Mouse (Mus musculus) telencephalon, adult 2 months (tissue): ENCODE data around the gene A230072I06Rik.

ENCODE experiments used
- DNase-seq: peaks from one replicate; pipeline ENCODE4 v3.0.0-alpha.2; 2011; ENCODE audit warnings: low read depth, low spot score

Gene A230072I06Rik

GRCm38 (mm10) chr8:12323238-12323637 is 44.6 kb downstream of the A230072I06Rik start:
- DNase-seq: no peak

GRCm38 (mm10) chr8:12324561-12324960 is 45.9 kb downstream of the A230072I06Rik start:
- DNase-seq: no peak

GRCm38 (mm10) chr8:12324991-12325601 is 46.5 kb downstream of the A230072I06Rik start:
- DNase-seq: no peak

- DNase-seq: no peak
Measured at GRCm38 (mm10) chr8:12327187-12327586, 48.6 kb downstream of the A230072I06Rik start.

- DNase-seq: no peak
Measured at GRCm38 (mm10) chr8:12327707-12328471, 49.3 kb downstream of the A230072I06Rik start.

- no peak for DNase-seq
Measured at GRCm38 (mm10) chr8:12328476-12328875, 49.9 kb downstream of the A230072I06Rik start.

- no peak for DNase-seq
Measured at GRCm38 (mm10) chr8:12330066-12330465, 51.4 kb downstream of the A230072I06Rik start.
